Mouse (Mus musculus): ENCODE measurements at regions not wholly inside any gene's neighbourhood (a gene's known extent, or its start where the extent isn't known, plus 50 kb on each side); places are given as distances from the start of the nearest gene placed in this dataset.

GRCm38 (mm10) chr5:69802612-69803011 is 210.5 kb upstream of the Gnpda2 start:
- Histone ChIP-seq H3K9me3 (ENCODE audit: control insufficient read depth, low read length) (no peaks in the 10 kb centered on the region), H3K27me3 (replicated peaks; ENCODE audit: control insufficient read depth, insufficient read depth, low read length) (no peaks in the 10 kb centered on the region), H3K27ac (ENCODE audit: low read depth) (no peak overlapping the region), H3K4me2 (ENCODE audit: low read length) (no peak overlapping the region), H3K4me3 (ENCODE audit: low read depth, low read length) (no peak overlapping the region), H3K9ac (ENCODE audit: low read length) (no peak overlapping the region), H3K36me3 (ENCODE audit: control insufficient read depth, insufficient read depth, low read length) (no peaks in the 10 kb centered on the region), H3K4me1 (replicated peaks; ENCODE audit: control insufficient read depth, insufficient read depth, low read length) (no peaks in the 10 kb centered on the region)
- no peak for DNase-seq (ENCODE audit: low spot score)
- no peak for ATAC-seq (replicated peaks; ENCODE audit: low FRiP score, low TSS enrichment, low read depth)
- WGBS, result 85% methylated on average over 4 of the region's 4 CpGs

DNA sequence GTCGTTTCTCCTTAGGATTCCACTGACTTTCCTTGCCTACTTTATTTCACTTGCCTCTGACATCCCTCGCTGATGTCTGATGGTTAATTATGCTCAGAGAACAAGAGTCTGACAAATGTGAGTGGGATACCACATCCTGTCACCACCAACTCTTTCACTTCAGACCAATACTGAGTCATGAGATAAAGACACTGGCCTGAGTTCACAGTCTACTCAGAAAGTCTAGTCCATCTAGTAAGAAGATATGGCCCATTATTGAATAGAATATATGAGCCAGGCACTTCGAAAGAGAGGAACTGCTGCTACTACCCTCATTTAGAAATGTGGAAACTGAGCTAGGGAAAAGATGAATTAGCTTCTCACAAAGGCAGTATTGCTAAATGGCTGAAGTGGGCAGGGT is 210.0 kb upstream of the Gnpda2 start:
- Histone ChIP-seq H3K4me3 (ENCODE audit: low read depth, low read length) (no peak overlapping the region), H3K4me1 (replicated peaks; ENCODE audit: control insufficient read depth, insufficient read depth, low read length) (no peaks in the 10 kb centered on the region), H3K4me2 (ENCODE audit: low read length) (no peak overlapping the region), H3K27ac (ENCODE audit: low read depth) (no peak overlapping the region), H3K36me3 (ENCODE audit: control insufficient read depth, insufficient read depth, low read length) (no peaks in the 10 kb centered on the region), H3K27me3 (replicated peaks; ENCODE audit: control insufficient read depth, insufficient read depth, low read length) (no peaks in the 10 kb centered on the region), H3K9ac (ENCODE audit: low read length) (no peak overlapping the region), H3K9me3 (ENCODE audit: control insufficient read depth, low read length) (no peaks in the 10 kb centered on the region)
- no peak for ATAC-seq (replicated peaks; ENCODE audit: low FRiP score, low TSS enrichment, low read depth)
- WGBS, result 82% methylated on average over 3 of the region's 3 CpGs
- no peak for DNase-seq (ENCODE audit: low spot score)

DNA sequence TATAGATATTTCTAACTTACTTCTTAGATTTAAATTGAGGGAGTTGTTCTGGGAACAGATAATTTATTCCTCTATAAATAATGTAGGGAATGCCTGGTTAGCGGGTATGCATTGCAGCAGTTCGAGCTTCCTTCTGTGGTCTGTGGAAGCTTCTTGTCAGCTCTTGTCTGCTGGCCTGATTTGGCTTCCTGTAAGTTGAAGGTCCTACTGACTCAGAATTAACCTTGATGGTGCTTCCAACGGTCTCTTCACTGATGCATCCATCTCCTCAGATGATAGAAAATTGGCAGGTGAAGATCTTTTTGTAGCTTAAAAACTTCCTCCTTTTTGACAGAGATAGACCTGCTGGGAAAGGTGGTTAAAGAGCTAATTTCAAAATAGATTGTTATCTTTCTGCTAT is 203.2 kb upstream of the Gnpda2 start:
- no peak overlapping the region for H3K9ac ChIP-seq (ENCODE audit: low read length)
- no peaks in the 10 kb centered on the region for H3K36me3 ChIP-seq (ENCODE audit: control insufficient read depth, insufficient read depth, low read length)
- ATAC-seq (replicated peaks; ENCODE audit: low FRiP score, low TSS enrichment, low read depth) (no peak), DNase-seq (ENCODE audit: low spot score) (no peak)
- H3K27me3 ChIP-seq (replicated peaks; ENCODE audit: control insufficient read depth, insufficient read depth, low read length), result no peaks in the 10 kb centered on the region
- no peak overlapping the region for H3K27ac ChIP-seq (ENCODE audit: low read depth)
- H3K4me1 ChIP-seq (replicated peaks; ENCODE audit: control insufficient read depth, insufficient read depth, low read length), result no peaks in the 10 kb centered on the region
- H3K4me2 ChIP-seq (ENCODE audit: low read length), result no peak overlapping the region
- 61% methylated on average over 3 of the region's 3 CpGs for WGBS
- H3K9me3 ChIP-seq (ENCODE audit: control insufficient read depth, low read length), result no peaks in the 10 kb centered on the region
- no peak overlapping the region for H3K4me3 ChIP-seq (ENCODE audit: low read depth, low read length)

GRCm38 (mm10) chr5:69794641-69795040 is 202.5 kb upstream of the Gnpda2 start:
- no peak overlapping the region for H3K9ac ChIP-seq (ENCODE audit: low read length)
- no peaks in the 10 kb centered on the region for H3K36me3 ChIP-seq (ENCODE audit: control insufficient read depth, insufficient read depth, low read length)
- WGBS, result 47% methylated on average over 2 of the region's 2 CpGs
- no peak overlapping the region for H3K27ac ChIP-seq (ENCODE audit: low read depth)
- DNase-seq (ENCODE audit: low spot score), result no peak
- no peaks in the 10 kb centered on the region for H3K4me1 ChIP-seq (replicated peaks; ENCODE audit: control insufficient read depth, insufficient read depth, low read length)
- H3K27me3 ChIP-seq (replicated peaks; ENCODE audit: control insufficient read depth, insufficient read depth, low read length), result no peaks in the 10 kb centered on the region
- ATAC-seq (replicated peaks; ENCODE audit: low FRiP score, low TSS enrichment, low read depth), result no peak
- H3K9me3 ChIP-seq (ENCODE audit: control insufficient read depth, low read length), result no peaks in the 10 kb centered on the region
- no peak overlapping the region for H3K4me3 ChIP-seq (ENCODE audit: low read depth, low read length)
- no peak overlapping the region for H3K4me2 ChIP-seq (ENCODE audit: low read length)

DNA sequence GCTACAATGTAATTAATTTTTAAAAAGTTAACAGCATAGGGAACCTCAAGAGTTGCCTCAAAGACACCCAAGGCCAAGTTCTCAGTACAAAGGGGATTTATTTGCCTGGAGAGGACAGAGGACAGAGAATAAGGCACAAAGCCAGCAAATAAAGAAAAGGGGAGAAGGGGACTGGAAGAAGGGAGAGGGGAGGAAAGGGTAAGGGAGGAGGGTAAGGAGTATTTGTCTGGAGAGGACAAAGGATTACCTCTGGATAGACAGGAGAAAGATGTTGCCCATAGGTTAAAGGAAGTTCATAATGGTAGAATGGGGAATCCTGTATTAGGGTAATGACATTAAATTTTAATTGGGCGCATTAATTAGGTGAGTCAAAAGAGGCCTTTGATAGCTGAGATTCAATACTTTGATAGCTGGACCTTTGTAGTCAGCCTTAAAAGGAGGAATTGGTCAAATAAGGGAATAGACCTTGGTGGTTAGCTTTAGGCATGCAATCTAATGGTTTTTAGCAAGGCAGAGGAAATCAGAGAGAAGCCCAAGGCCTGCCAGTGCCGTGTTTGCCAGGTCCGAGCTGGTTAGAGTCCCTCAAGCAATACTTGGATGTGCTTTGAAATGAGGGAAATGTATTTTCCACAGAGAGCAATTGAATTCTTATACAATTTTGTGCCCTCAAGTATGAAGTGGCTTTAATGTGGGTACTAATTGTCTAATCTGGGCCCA is 164.8 kb upstream of the Gnpda2 start:
- ATAC-seq (replicated peaks; ENCODE audit: low FRiP score, low TSS enrichment, low read depth) (no peak), DNase-seq (ENCODE audit: low spot score) (no peak)
- Histone ChIP-seq H3K4me2 (ENCODE audit: low read length) (no peak overlapping the region), H3K9ac (ENCODE audit: low read length) (no peak overlapping the region), H3K27ac (ENCODE audit: low read depth) (no peak overlapping the region), H3K9me3 (ENCODE audit: control insufficient read depth, low read length) (no peaks in the 10 kb centered on the region), H3K27me3 (replicated peaks; ENCODE audit: control insufficient read depth, insufficient read depth, low read length) (no peaks in the 10 kb centered on the region), H3K4me3 (ENCODE audit: low read depth, low read length) (no peak overlapping the region), H3K36me3 (ENCODE audit: control insufficient read depth, insufficient read depth, low read length) (no peaks in the 10 kb centered on the region), H3K4me1 (replicated peaks; ENCODE audit: control insufficient read depth, insufficient read depth, low read length) (no peaks in the 10 kb centered on the region)
- 86% methylated on average over 3 of the region's 3 CpGs for WGBS

GRCm38 (mm10) chr5:69756360-69756759 is 164.2 kb upstream of the Gnpda2 start:
- H3K9ac ChIP-seq (ENCODE audit: low read length), result no peak overlapping the region
- H3K27me3 ChIP-seq (replicated peaks; ENCODE audit: control insufficient read depth, insufficient read depth, low read length), result no peaks in the 10 kb centered on the region
- no peak for DNase-seq (ENCODE audit: low spot score)
- no peak for ATAC-seq (replicated peaks; ENCODE audit: low FRiP score, low TSS enrichment, low read depth)
- no peaks in the 10 kb centered on the region for H3K36me3 ChIP-seq (ENCODE audit: control insufficient read depth, insufficient read depth, low read length)
- H3K4me1 ChIP-seq (replicated peaks; ENCODE audit: control insufficient read depth, insufficient read depth, low read length), result no peaks in the 10 kb centered on the region
- WGBS, result 76% methylated on average over 1 of the region's 1 CpGs
- H3K4me3 ChIP-seq (ENCODE audit: low read depth, low read length), result no peak overlapping the region
- no peak overlapping the region for H3K27ac ChIP-seq (ENCODE audit: low read depth)
- no peak overlapping the region for H3K4me2 ChIP-seq (ENCODE audit: low read length)
- H3K9me3 ChIP-seq (ENCODE audit: control insufficient read depth, low read length), result no peaks in the 10 kb centered on the region

GRCm38 (mm10) chr5:69740511-69740910 is 148.4 kb upstream of the Gnpda2 start:
- no peak overlapping the region for H3K4me3 ChIP-seq (ENCODE audit: low read depth, low read length)
- no peaks in the 10 kb centered on the region for H3K27me3 ChIP-seq (replicated peaks; ENCODE audit: control insufficient read depth, insufficient read depth, low read length)
- no peaks in the 10 kb centered on the region for H3K9me3 ChIP-seq (ENCODE audit: control insufficient read depth, low read length)
- no peaks in the 10 kb centered on the region for H3K4me1 ChIP-seq (replicated peaks; ENCODE audit: control insufficient read depth, insufficient read depth, low read length)
- WGBS, result 94% methylated on average over 1 of the region's 1 CpGs
- H3K9ac ChIP-seq (ENCODE audit: low read length), result no peak overlapping the region
- H3K4me2 ChIP-seq (ENCODE audit: low read length), result no peak overlapping the region
- H3K27ac ChIP-seq (ENCODE audit: low read depth), result no peak overlapping the region
- DNase-seq (ENCODE audit: low spot score) (no peak), ATAC-seq (replicated peaks; ENCODE audit: low FRiP score, low TSS enrichment, low read depth) (no peak)
- no peaks in the 10 kb centered on the region for H3K36me3 ChIP-seq (ENCODE audit: control insufficient read depth, insufficient read depth, low read length)

DNA sequence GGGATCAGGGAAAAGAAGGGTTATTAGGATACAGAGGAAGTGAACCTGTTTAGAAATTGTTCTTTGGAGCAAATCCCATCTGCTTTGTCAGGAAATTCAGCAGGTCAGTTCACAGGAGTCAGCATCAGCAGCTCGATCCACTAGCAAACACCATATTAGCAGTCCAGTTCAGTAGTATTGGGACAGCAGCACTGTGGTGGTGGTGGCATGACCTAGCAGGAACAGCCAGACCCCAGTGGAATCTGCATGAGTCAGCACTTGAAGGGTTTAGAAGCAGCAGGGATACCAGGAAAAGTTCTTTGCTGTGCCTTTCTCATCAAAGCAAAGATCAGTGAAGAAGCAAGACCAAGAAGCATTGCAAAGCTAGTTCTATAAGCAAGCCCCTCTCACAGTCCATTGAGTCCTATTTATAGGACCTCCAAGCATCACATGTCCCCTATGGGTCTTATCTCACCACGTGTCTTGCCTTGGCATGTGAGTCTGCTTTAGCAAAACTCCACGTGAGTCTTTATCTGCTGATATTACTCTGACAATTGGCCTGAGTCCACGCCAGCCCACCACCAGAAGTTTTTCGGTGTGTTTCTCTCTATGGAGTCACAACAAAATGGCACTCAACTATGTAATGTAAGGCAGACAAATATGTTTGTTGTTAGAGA is 129.3 kb upstream of the Gnpda2 start:
- WGBS, result 78% methylated on average over 5 of the region's 5 CpGs
- DNase-seq (ENCODE audit: low spot score) (no peak), ATAC-seq (replicated peaks; ENCODE audit: low FRiP score, low TSS enrichment, low read depth) (no peak)
- Histone ChIP-seq H3K4me3 (ENCODE audit: low read depth, low read length) (no peak overlapping the region), H3K27me3 (replicated peaks; ENCODE audit: control insufficient read depth, insufficient read depth, low read length) (no peaks in the 10 kb centered on the region), H3K36me3 (ENCODE audit: control insufficient read depth, insufficient read depth, low read length) (no peaks in the 10 kb centered on the region), H3K9ac (ENCODE audit: low read length) (no peak overlapping the region), H3K4me2 (ENCODE audit: low read length) (no peak overlapping the region), H3K4me1 (replicated peaks; ENCODE audit: control insufficient read depth, insufficient read depth, low read length) (no peaks in the 10 kb centered on the region), H3K9me3 (ENCODE audit: control insufficient read depth, low read length) (no peaks in the 10 kb centered on the region), H3K27ac (ENCODE audit: low read depth) (no peak overlapping the region)

GRCm38 (mm10) chr5:69716087-69716486 is 123.9 kb upstream of the Gnpda2 start:
- 70% methylated on average over 2 of the region's 2 CpGs for WGBS
- Histone ChIP-seq H3K4me3 (ENCODE audit: low read depth, low read length) (no peak overlapping the region), H3K9me3 (ENCODE audit: control insufficient read depth, low read length) (no peaks in the 10 kb centered on the region), H3K27ac (ENCODE audit: low read depth) (no peak overlapping the region), H3K27me3 (replicated peaks; ENCODE audit: control insufficient read depth, insufficient read depth, low read length) (no peaks in the 10 kb centered on the region), H3K4me1 (replicated peaks; ENCODE audit: control insufficient read depth, insufficient read depth, low read length) (no peaks in the 10 kb centered on the region), H3K9ac (ENCODE audit: low read length) (no peak overlapping the region), H3K36me3 (ENCODE audit: control insufficient read depth, insufficient read depth, low read length) (no peaks in the 10 kb centered on the region), H3K4me2 (ENCODE audit: low read length) (no peak overlapping the region)
- DNase-seq (ENCODE audit: low spot score), result no peak
- ATAC-seq (replicated peaks; ENCODE audit: low FRiP score, low TSS enrichment, low read depth), result no peak
